Mouse (Mus musculus): ENCODE measurements around the gene Shtn1. TPM values are rescaled to one million over a fixed set of nuclear protein-coding genes. Genes with fewer than 3 reads are reported as not detected.

Shtn1 gene
- 1.3 and 1.8 TPM in 2 replicates for polyA plus RNA-seq (2016; fragmentation: Nextera tagmentation; extraction: Ambion mirVana)

GRCm38 (mm10) chr19:59075472-59076101 is at the start of gene Shtn1:
TSS of gene Shtn1 (minus strand) at chr19:59076100.
- no peak for DNase-seq (ENCODE audit: low spot score)
- Histone ChIP-seq H3K4me3 (peak within 1 kb of the TSS; percentile 79), H3K36me3 (no peaks in the 10 kb centered on the region), H3K4me1 (replicated peaks) (peaks cover 14% of the 10 kb centered on the region), H3K27me3 (ENCODE audit: insufficient read depth, poor library complexity, severe bottlenecking) (peaks cover 62% of the 10 kb centered on the region), H3K27ac (peak within 1 kb of the TSS; percentile 76), H3K9me3 (no peaks in the 10 kb centered on the region)
- under 1% methylated on average over 46 of the region's 46 CpGs for WGBS

GRCm38 (mm10) chr19:59114152-59114551 is 38.3 kb upstream of the Shtn1 start:
- Histone ChIP-seq H3K4me1 (replicated peaks) (peaks cover 8% of the 10 kb centered on the region; the same call in 1 of the 2 replicates), H3K4me3 (no peak overlapping the region), H3K36me3 (no peaks in the 10 kb centered on the region), H3K27me3 (ENCODE audit: insufficient read depth, poor library complexity, severe bottlenecking) (no peaks in the 10 kb centered on the region), H3K9me3 (no peaks in the 10 kb centered on the region), H3K27ac (no peak overlapping the region)
- 79% methylated on average over 4 of the region's 4 CpGs for WGBS
- peak; percentile 1 for DNase-seq (ENCODE audit: low spot score)

GRCm38 (mm10) chr19:59109937-59110336 is 34.0 kb upstream of the Shtn1 start:
- Histone ChIP-seq H3K36me3 (no peaks in the 10 kb centered on the region), H3K4me1 (replicated peaks) (peaks cover 8% of the 10 kb centered on the region; the same call in 1 of the 2 replicates), H3K9me3 (no peaks in the 10 kb centered on the region), H3K4me3 (no peak overlapping the region), H3K27ac (no peak overlapping the region), H3K27me3 (ENCODE audit: insufficient read depth, poor library complexity, severe bottlenecking) (no peaks in the 10 kb centered on the region)
- DNase-seq (ENCODE audit: low spot score), result no peak
- WGBS, result 35% methylated on average over 1 of the region's 1 CpGs

GRCm38 (mm10) chr19:59098315-59098714 is 22.4 kb upstream of the Shtn1 start:
- Histone ChIP-seq H3K27me3 (ENCODE audit: insufficient read depth, poor library complexity, severe bottlenecking) (no peaks in the 10 kb centered on the region), H3K27ac (no peak overlapping the region), H3K36me3 (no peaks in the 10 kb centered on the region), H3K9me3 (0 out of 2 replicates have a peak, but pooled peaks cover under 1% of the 10 kb centered on the region), H3K4me1 (replicated peaks) (no peaks in the 10 kb centered on the region), H3K4me3 (no peak overlapping the region)
- WGBS, result 67% methylated on average over 1 of the region's 1 CpGs
- no peak for DNase-seq (ENCODE audit: low spot score)

GRCm38 (mm10) chr19:59092295-59092694 is 16.4 kb upstream of the Shtn1 start:
- no peaks in the 10 kb centered on the region for H3K27me3 ChIP-seq (ENCODE audit: insufficient read depth, poor library complexity, severe bottlenecking)
- H3K27ac ChIP-seq, result no peak overlapping the region
- H3K4me1 ChIP-seq (replicated peaks), result no peaks in the 10 kb centered on the region
- DNase-seq (ENCODE audit: low spot score), result no peak
- WGBS, result 88% methylated on average over 7 of the region's 7 CpGs
- H3K9me3 ChIP-seq, result no peaks in the 10 kb centered on the region
- H3K36me3 ChIP-seq, result no peaks in the 10 kb centered on the region
- no peak overlapping the region for H3K4me3 ChIP-seq

DNA sequence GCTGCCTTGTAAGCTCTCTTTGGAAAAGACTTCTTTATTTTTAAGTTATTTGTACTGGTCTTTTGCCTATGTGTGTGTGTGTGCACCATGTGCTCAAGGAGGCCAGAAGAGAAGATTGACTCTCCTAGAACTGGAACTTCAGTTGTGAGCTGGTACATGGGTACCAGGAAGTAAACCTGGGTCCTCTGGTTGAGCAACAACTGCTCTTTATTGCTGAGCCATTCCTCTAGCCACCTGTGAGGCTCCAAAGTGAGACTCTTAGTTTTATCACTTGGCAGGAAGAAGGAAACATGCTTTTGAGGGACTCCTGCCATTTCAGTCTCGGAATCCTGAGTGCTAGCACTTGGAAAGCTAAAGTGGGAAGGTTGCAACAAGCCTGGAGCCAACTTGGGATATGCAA is 14.4 kb upstream of the Shtn1 start:
- 61% methylated on average over 1 of the region's 1 CpGs for WGBS
- no peaks in the 10 kb centered on the region for H3K36me3 ChIP-seq
- no peaks in the 10 kb centered on the region for H3K4me1 ChIP-seq (replicated peaks)
- H3K27ac ChIP-seq, result no peak overlapping the region
- H3K4me3 ChIP-seq, result no peak overlapping the region
- no peaks in the 10 kb centered on the region for H3K9me3 ChIP-seq
- H3K27me3 ChIP-seq (ENCODE audit: insufficient read depth, poor library complexity, severe bottlenecking), result no peaks in the 10 kb centered on the region
- no peak for DNase-seq (ENCODE audit: low spot score)

DNA sequence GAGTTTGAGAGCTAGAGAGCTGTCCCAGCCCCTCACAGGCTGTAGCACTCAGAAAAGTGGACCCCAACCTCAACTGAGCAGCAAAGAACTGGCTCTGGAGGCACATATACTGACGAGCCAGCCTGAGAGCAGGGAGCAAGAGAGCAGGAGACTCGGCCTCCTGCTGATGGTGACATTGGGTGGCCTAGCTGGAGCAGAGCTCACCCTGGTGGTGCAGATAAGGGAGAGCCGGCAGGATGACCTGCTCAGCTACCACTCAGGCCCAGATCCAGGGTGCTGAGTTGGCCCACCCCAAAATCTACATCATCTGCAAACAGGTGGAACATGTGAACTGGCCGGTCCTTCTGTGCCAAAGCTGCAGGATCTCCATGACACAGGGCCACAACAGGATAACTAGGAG is 8.4 kb upstream of the Shtn1 start:
- 63% methylated on average over 4 of the region's 4 CpGs for WGBS
- no peak for DNase-seq (ENCODE audit: low spot score)
- Histone ChIP-seq H3K9me3 (no peaks in the 10 kb centered on the region), H3K27ac (no peak overlapping the region), H3K36me3 (no peaks in the 10 kb centered on the region), H3K27me3 (ENCODE audit: insufficient read depth, poor library complexity, severe bottlenecking) (no peaks in the 10 kb centered on the region), H3K4me3 (no peak overlapping the region), H3K4me1 (replicated peaks) (no peaks in the 10 kb centered on the region)

DNA sequence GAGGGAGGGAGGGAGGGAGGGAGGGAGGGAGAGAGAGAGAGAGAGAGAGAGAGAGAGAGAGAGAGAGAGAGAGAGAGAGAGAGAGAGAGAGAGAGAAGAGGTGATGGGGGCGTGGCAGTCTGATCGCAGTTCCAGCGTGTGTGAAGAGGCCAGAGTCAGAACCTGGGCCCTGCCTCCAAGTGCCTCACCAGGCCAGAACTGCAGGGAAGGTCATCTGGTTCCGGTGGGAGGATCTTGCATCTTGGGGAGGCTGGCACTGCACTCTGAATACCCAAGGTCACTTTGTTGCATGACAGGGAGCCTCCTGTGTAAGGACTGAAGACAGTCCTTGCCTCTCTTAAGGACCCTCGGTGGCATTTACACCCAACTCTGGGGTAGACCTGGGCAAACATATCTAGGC is 231 bp upstream of the Shtn1 start:
- Histone ChIP-seq H3K36me3 (no peaks in the 10 kb centered on the region), H3K4me3 (peak overlapping the region; percentile 79), H3K27ac (no peak overlapping the region), H3K9me3 (no peaks in the 10 kb centered on the region), H3K4me1 (replicated peaks) (peaks cover 14% of the 10 kb centered on the region), H3K27me3 (ENCODE audit: insufficient read depth, poor library complexity, severe bottlenecking) (peaks cover 60% of the 10 kb centered on the region)
- no peak for DNase-seq (ENCODE audit: low spot score)
- 21% methylated on average over 5 of the region's 5 CpGs for WGBS

DNA sequence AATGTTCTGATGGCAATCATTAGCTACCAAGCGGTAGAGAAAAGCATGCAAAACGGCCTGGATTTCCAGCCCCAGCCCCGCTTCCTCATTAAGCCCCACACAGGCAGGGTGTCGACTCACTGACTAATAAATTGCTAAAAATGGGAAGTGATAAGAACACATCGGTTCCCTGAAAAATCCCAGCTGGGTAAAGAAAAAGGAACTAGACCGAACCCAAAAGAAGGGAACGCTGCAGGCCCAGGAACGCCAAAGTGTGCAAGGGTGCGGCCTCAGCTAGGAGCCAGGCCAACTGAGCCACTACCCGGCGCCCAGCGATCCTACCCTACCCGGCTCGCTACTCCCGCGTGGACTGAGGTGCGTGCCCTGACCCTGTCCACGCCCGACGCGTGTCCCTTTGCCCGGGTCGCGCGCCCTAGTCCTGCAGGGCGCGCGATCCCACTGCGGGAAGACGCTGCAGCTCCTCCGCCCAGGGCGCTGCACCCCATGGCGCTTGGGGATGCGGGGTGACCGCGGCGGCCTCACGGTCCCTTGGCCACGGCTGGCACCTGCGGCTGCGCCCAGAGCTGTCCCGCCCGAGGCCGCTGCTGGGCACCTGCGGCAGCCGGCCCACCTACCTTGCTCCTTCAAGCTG is 944 bp downstream of the Shtn1 start:
- H3K9me3 ChIP-seq, result no peaks in the 10 kb centered on the region
- no peaks in the 10 kb centered on the region for H3K36me3 ChIP-seq
- peaks cover 62% of the 10 kb centered on the region for H3K27me3 ChIP-seq (ENCODE audit: insufficient read depth, poor library complexity, severe bottlenecking)
- DNase-seq (ENCODE audit: low spot score), result peak; percentile 48
- peak overlapping the region; percentile 79 for H3K4me3 ChIP-seq
- peaks cover 14% of the 10 kb centered on the region for H3K4me1 ChIP-seq (replicated peaks)
- 4% methylated on average over 46 of the region's 46 CpGs for WGBS
- peak overlapping the region; percentile 76 for H3K27ac ChIP-seq

GRCm38 (mm10) chr19:59074381-59074780 is 1.5 kb downstream of the Shtn1 start:
- H3K36me3 ChIP-seq, result no peaks in the 10 kb centered on the region
- no peak for DNase-seq (ENCODE audit: low spot score)
- H3K4me3 ChIP-seq, result peak overlapping the region; percentile 79; the same call in 1 of the 2 replicates
- H3K27me3 ChIP-seq (ENCODE audit: insufficient read depth, poor library complexity, severe bottlenecking), result peaks cover 62% of the 10 kb centered on the region
- H3K4me1 ChIP-seq (replicated peaks), result peaks cover 14% of the 10 kb centered on the region
- no peaks in the 10 kb centered on the region for H3K9me3 ChIP-seq
- no peak overlapping the region for H3K27ac ChIP-seq
- 61% methylated on average over 3 of the region's 3 CpGs for WGBS

GRCm38 (mm10) chr19:59073006-59073405 is 2.9 kb downstream of the Shtn1 start:
- Histone ChIP-seq H3K27me3 (ENCODE audit: insufficient read depth, poor library complexity, severe bottlenecking) (peaks cover 60% of the 10 kb centered on the region), H3K27ac (no peak overlapping the region), H3K9me3 (no peaks in the 10 kb centered on the region), H3K4me1 (replicated peaks) (peaks cover 14% of the 10 kb centered on the region), H3K36me3 (no peaks in the 10 kb centered on the region), H3K4me3 (no peak overlapping the region)
- DNase-seq (ENCODE audit: low spot score), result no peak
- 91% methylated on average over 6 of the region's 6 CpGs for WGBS

DNA sequence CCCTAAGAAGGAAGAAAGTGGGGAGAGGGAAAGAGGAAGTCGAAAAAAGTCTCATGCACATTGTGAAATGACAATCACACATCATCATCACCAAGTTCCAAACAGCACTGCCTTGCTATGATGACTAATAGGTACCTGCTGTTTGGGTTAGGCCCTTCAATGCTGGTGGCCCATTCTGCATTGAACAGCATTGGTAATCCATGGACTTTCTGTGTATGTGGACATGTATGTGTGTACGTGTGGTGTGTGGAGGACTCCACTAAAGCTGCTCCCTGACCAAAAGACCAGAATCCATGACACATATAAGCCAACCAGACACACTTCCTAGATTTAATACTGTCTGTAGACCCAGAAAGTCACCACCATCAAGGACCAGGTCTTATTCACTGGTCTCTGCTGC is 3.9 kb downstream of the Shtn1 start:
- Histone ChIP-seq H3K27ac (no peak overlapping the region), H3K9me3 (no peaks in the 10 kb centered on the region), H3K4me3 (no peak overlapping the region), H3K4me1 (replicated peaks) (peaks cover 14% of the 10 kb centered on the region), H3K36me3 (no peaks in the 10 kb centered on the region), H3K27me3 (ENCODE audit: insufficient read depth, poor library complexity, severe bottlenecking) (peaks cover 49% of the 10 kb centered on the region)
- WGBS, result 91% methylated on average over 2 of the region's 2 CpGs
- no peak for DNase-seq (ENCODE audit: low spot score)

- Histone ChIP-seq H3K4me1 (replicated peaks) (peaks cover 14% of the 10 kb centered on the region), H3K4me3 (no peak overlapping the region), H3K27ac (no peak overlapping the region), H3K9me3 (no peaks in the 10 kb centered on the region), H3K36me3 (no peaks in the 10 kb centered on the region), H3K27me3 (ENCODE audit: insufficient read depth, poor library complexity, severe bottlenecking) (peaks cover 44% of the 10 kb centered on the region)
- WGBS, result 89% methylated on average over 4 of the region's 4 CpGs
- no peak for DNase-seq (ENCODE audit: low spot score)
Measured at GRCm38 (mm10) chr19:59071396-59071795, 4.5 kb downstream of the Shtn1 start.
